Mouse (Mus musculus) retina, adult 2 months (tissue): ENCODE results near the gene Slc6a16.
"Not testable (repeated sequence)": the region's sequence is repeated elsewhere in the genome, so short reads cannot be mapped to it uniquely, and the experiment has no call there.

Experiments
- DNase-seq: peaks from one replicate; pipeline ENCODE4 v3.0.0-alpha.2; 2012; ENCODE audit warnings: low read depth, low spot score

Slc6a16 gene

GRCm38 (mm10) chr7:45253806-45254205, 12.9 kb downstream of the Slc6a16 start:
- DNase-seq, result no peak

- not testable (repeated sequence) for DNase-seq
These were observed 14.9 kb downstream of the Slc6a16 start for GRCm38 (mm10) chr7:45255822-45256221.

DNA sequence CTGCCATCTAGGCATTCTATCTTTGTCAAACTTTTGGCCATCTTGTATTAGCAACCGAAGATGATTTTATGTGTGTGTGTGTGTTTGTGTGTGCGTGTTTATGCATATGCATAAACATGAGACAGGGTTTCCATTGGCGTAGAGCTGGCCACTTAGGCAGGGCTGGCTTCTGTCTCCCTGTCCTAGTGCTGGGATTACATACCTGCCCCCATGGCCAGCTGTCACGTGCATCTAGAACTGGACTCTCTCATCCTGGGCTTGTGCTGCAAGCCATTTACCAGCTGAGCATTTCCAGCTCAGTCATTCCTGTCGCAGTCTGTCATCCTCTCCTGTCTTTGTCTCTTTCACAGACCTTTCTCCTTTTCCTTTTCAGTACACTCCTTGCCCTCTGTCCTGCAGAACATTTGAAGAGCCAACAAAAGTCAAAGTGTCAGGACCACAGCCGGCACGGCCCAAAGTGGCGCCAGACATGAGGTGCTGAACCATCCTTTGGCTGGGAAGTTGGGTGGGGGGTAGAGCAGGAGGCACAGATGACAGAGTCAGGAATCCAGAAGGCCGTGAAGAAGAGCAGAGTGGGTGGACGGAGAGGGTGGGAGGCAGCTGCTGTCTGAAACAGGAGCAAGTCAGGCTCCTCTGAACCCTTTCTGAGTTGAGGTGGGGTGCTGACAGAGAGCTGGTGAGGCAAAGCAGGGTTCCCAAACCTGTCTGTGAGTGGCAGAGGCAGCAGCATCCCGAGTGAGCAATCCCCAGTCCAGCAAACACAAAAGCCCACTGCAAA, 16.4 kb downstream of the Slc6a16 start:
- DNase-seq, result no peak

- no peak for DNase-seq
These were observed 18.4 kb downstream of the Slc6a16 start for GRCm38 (mm10) chr7:45259281-45259680.

- no peak for DNase-seq
These were observed 21.4 kb downstream of the Slc6a16 start for GRCm38 (mm10) chr7:45262266-45262665.

DNA sequence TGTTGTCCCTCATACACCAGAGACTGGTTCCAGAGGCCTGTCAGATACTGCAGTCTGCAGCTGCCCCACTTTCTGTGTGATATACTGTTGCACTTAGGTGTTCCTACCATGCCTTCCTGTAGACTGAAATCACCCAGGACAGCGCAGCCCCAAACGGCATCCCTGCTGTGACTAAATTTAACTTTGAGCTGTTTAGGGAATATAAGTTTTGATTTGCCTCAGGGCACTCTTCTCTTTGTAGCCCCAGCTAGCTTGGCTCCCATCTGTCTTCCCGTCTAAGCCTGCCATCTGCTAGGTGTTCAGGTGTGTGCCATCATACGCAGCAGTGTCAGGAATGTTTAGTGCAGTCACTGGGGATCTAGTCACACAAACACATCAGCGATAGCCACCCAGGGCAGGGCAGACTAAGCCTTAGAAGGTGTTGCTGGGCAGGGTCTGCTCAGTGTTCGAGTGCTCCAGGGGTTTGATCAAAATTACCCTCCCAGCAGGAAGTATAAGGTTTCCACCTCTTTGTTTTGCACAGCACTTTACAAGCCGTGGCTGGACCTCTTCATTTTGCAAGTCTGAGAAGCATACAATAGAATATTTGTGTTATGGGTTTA, 22.2 kb downstream of the Slc6a16 start:
- DNase-seq, result no peak

DNA sequence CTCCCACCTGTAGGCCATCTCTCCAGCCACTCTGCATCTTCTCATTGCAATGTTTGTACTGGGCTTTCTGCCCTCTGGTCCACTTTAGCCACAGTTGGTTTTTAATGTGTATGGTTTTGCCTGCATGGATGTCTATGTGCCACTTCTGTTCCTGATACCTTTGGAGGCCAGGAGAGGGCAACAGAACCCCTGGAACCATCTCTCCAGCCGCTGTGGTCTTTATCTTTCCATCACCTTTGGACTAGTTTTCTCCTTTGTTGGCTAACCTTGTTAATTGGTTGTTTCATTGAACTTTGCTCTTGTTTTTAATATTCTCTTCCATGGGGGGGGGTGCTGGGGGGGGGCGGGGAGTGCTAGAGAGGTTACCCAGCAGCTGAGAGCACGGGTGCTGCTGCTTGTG, 23.5 kb downstream of the Slc6a16 start:
- no peak for DNase-seq

- no peak for DNase-seq
These were observed 24.6 kb downstream of the Slc6a16 start for GRCm38 (mm10) chr7:45265518-45265917.

DNA sequence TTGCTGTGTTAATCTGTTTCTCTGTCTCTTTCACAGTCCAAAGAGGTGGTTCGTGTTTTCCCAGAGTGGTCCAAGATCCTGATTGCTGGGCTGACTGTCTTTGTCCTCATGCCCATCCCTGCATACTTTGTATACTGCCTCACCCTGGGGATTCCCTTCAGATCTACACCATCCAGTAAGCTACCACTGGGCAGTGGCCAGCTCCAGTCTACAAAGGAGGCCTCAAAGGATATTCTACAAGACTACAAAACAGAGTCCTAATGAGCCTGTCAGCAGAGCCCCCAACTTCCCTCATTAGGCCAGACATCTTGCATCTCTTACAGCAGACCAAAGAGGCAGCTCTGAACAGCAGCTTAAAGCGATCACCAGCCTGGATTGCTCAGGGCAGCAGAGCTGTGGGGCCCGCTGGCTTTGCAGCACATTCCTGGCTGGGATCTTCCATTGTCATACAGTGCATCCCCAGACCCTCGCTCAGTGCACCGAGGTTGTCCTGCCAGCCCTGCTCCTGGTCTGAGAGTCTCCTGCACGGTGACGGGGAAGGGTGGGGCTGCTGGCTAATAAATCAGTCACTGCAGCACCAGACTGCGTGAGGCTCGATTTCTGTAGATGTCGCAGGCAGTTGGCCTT, 32.0 kb downstream of the Slc6a16 start:
- DNase-seq, result no peak

- no peak for DNase-seq
These were observed 32.8 kb downstream of the Slc6a16 start for GRCm38 (mm10) chr7:45273672-45274071.

- DNase-seq, result no peak
These were observed 36.4 kb downstream of the Slc6a16 start, which contains the start of gene Slc6a21 for GRCm38 (mm10) chr7:45277136-45277760. TSS of gene Slc6a21 (plus strand) at chr7:45277513.

DNA sequence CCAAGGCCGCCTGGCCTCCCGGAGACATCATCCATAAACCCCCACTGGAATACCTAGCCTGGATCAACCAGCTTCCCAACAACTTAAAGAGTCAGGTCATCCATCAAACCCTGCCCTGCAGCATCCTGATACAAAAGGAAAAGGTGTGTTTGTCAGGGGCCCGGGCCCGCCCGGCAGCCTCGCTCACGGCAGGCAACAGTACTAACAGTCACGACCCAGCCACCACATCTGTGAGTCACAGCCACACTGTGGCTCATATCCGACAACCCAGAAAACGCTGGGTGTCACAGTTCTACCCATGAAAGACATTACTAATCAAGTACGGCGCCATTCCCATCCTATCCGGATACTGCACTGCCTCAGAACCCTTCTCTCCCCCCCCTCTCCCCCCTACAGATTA, 45.6 kb downstream of the Slc6a16 start:
- DNase-seq, result no peak

DNA sequence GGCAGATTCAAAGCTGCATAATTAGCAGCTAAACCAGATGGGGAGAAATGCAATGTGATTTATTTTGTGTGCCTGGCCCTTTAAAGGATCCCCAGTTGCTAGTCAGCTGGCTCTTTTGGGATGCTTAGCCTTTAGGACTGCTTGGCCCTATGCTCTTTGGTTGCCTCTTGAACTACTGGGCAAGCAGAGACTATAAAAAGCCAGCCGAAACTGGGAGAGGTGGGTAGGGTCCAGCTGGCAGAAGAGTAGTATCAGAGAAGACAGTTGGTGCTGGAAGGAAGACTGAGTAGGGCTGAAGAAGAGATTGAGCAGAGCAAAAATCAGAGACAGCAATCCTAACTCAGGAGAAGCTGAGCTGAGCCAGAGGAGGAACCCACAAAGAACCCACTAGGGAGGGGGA, 55.7 kb downstream of the Slc6a16 start:
- DNase-seq, result no peak

DNA sequence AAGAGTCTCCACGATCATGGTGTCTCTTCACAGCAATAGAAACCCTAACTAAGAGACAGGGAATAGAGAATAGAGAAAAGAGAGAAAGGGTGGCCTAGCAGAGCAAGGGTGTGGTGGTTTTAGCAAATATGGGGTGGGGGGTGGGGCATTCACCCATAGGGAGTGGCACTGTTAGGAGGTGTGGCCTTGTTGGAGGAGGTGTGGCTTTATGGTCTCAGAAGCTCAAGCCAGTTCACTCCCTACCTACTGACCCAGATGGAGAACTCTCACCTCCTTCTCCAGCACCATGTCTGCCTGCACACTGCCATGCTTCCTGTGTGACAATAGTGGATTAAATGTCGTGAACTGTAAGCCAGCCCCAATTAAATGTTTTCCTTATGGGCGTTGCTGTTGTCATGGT, 56.7 kb downstream of the Slc6a16 start:
- no peak for DNase-seq

- no peak for DNase-seq
These were observed 58.9 kb downstream of the Slc6a16 start for GRCm38 (mm10) chr7:45299752-45300151.

- no peak for DNase-seq
These were observed 59.4 kb downstream of the Slc6a16 start for GRCm38 (mm10) chr7:45300270-45300669.

DNA sequence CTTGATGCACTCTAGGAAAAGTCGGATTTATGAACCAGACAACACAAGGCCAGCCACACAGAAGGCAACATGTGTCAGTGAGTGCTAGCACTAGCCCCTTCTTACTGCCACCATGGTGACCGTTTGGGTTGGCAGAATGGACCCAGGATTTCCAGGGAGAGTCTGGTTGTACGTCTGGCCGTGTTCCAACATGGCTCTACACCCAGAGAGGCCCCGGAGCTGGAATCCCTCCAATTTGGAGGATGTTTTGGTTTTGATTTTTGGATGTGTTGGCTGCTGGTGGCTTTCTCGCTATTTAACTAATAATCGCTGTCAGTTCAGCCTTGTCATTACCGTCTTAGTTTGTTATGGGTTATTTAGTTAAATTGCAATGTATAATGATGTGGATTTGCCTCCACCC, 61.7 kb downstream of the Slc6a16 start:
- DNase-seq, result no peak

DNA sequence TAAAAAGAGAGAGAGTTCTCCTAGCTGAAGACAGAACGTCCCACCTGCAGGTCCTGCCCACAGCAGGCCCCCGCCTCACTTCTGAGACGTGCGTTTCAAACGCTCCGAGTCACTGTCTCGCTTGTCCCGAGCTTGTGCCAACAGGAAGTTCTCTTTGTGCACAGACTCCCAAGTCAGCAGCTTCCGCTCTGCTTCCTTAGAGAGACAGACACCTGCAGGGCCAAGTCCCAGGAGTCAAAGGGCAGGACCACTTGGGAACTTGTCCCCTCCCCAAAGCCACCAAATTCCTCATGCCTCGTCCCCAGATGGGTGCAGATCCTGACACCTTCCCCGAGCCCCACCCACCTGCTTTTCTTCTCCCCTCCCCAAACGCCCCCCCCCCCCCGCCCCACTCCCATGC, 64.0 kb downstream of the Slc6a16 start:
- no peak for DNase-seq

- peak; percentile 37 for DNase-seq
These were observed 64.4 kb downstream of the Slc6a16 start for GRCm38 (mm10) chr7:45305275-45305674.

- DNase-seq, result no peak
These were observed 67.8 kb downstream of the Slc6a16 start for GRCm38 (mm10) chr7:45308551-45309240.

GRCm38 (mm10) chr7:45309455-45309854, 68.6 kb downstream of the Slc6a16 start:
- peak; percentile 36 for DNase-seq

DNA sequence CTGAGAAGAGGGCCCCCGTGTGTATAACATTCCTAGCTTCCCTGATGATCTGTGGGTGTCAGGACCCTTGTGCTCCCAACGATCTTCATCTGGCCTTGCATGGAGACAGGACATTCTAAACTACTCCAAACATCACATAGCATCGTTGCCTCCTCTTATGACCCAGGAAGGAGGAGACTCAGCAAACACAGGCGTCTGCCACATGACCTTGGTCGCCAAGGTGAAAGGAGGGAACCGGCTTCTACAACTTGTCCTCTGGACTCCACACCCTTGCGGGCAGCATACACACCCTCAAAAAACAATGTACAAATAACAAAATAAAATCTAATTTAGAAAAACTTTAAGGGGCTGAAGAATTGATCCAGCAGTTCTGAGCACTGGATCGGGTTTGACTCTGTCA, 71.1 kb downstream of the Slc6a16 start:
- DNase-seq, result no peak
